Mouse (Mus musculus) heart, postnatal 0 days (tissue): Measurements from ENCODE around the gene Bicd2. TPM values are rescaled to one million over a fixed set of nuclear protein-coding genes. Genes with fewer than 3 reads are reported as not detected.
"Not testable (repeated sequence)": the region's sequence is repeated elsewhere in the genome, so short reads cannot be mapped to it uniquely, and the experiment has no call there.

ENCODE experiments used
- ATAC-seq: fragments of 200-750 bp; cut with Nextera tagmentation; 2 replicates; pipeline ENCODE4 v1.8.0; 2017; ENCODE audit warnings: low read depth, moderate number of reproducible peaks, moderate library complexity; ENCODE audit not compliant: insufficient read depth
- DNase-seq: peaks from one replicate; pipeline ENCODE4 v3.0.0-alpha.2; 2016; ENCODE audit warnings: low spot score
- H3K27ac ChIP-seq: fragments of 300-500 bp; sonication (generic); 2 replicates; pipeline ENCODE4 v1.5.1; 2014; ENCODE audit warnings: low read depth, mild to moderate bottlenecking
- H3K27me3 ChIP-seq: fragments of 300-500 bp; sonication (generic); 2 replicates; pipeline ENCODE4 v1.6.1; 2014; ENCODE audit warnings: low read length, mixed read lengths; ENCODE audit not compliant: control insufficient read depth, insufficient read depth
- H3K36me3 ChIP-seq: fragments of 300-500 bp; sonication (generic); replicated peaks from 2 replicates; pipeline ENCODE4 v1.6.1; 2014; ENCODE audit warnings: low read length, mixed read lengths; ENCODE audit not compliant: control insufficient read depth, insufficient read depth
- H3K4me1 ChIP-seq: fragments of 300-500 bp; sonication (generic); 2 replicates; pipeline ENCODE4 v1.6.1; 2014; ENCODE audit warnings: antibody characterized with exemption; ENCODE audit not compliant: control insufficient read depth, insufficient read depth
- H3K4me2 ChIP-seq: fragments of 300-500 bp; sonication (generic); 2 replicates; pipeline ENCODE4 v1.6.1; 2014; ENCODE audit warnings: low read depth, mild to moderate bottlenecking, low read length, moderate library complexity
- H3K4me3 ChIP-seq: fragments of 300-500 bp; sonication (generic); 2 replicates; pipeline ENCODE4 v1.5.1; 2014; ENCODE audit warnings: low read depth, low read length
- H3K9ac ChIP-seq: fragments of 300-500 bp; sonication (generic); replicated peaks from 2 replicates; pipeline ENCODE4 v1.6.1; 2014; ENCODE audit warnings: low read depth, low read length, mixed read lengths
- H3K9me3 ChIP-seq: fragments of 300-500 bp; sonication (generic); replicated peaks from 2 replicates; pipeline ENCODE4 v1.6.1; 2016; ENCODE audit warnings: low read length; ENCODE audit not compliant: control insufficient read depth
- CTCF ChIP-seq: IDR thresholded peaks from 2 replicates; pipeline ENCODE4 v1.5.1; 2016; ENCODE audit warnings: antibody characterized with exemption, control low read depth, low read depth
- EP300 ChIP-seq: IDR thresholded peaks from 2 replicates; pipeline ENCODE4 v1.6.1; 2016; ENCODE audit warnings: antibody characterized with exemption, low read depth
- WGBS: fragments of 180-500 bp; shearing (Covaris S2); extraction: QIAGEN DNeasy Blood & Tissue Kit; methylation state at CpG from one replicate; pipeline ENCODE4 v1.1.7; 2014; 5-methylcytosine and 5-hydroxymethylcytosine counted together
- polyA plus RNA-seq: library from polyadenylated mRNA; unstranded; fragments of >200 nt; fragmentation: Nextera tagmentation; extraction: Ambion mirVana; gene quantifications from 2 replicates; pipeline ENCODE4 v1.2.1, GENCODE M21; 2015
- total RNA-seq: library from RNA; depleted of rRNA; stranded (reverse); fragments of >200 nt; gene quantifications from 2 replicates; pipeline ENCODE4 v1.2.3, GENCODE M21; 2014; ENCODE audit warnings: low replicate concordance

Gene Bicd2
- total and polyA plus RNA-seq, 2 experiments from 2014 or later: 43.5 to 54.2 TPM

- H3K27me3 ChIP-seq, H3K4me2 ChIP-seq, ATAC-seq, H3K9ac ChIP-seq, H3K9me3 ChIP-seq, H3K4me3 ChIP-seq, DNase-seq: not testable (repeated sequence)
- peak overlapping the region; percentile 84 for H3K27ac ChIP-seq
- TF ChIP-seq CTCF: 0 out of 2 replicates have a peak, but pooled peaks have one; percentile 6
- WGBS: 57% methylated on average over 6 of the region's 6 CpGs
- H3K4me1 ChIP-seq: peaks cover 32% of the 10 kb centered on the region
- H3K36me3 ChIP-seq: peaks cover 18% of the 10 kb centered on the region
These were observed 28.8 kb downstream of the Bicd2 start for GRCm38 (mm10) chr13:49370216-49370615.

GRCm38 (mm10) chr13:49370916-49371315, 29.5 kb downstream of the Bicd2 start:
- DNase-seq, H3K27me3 ChIP-seq, ATAC-seq, H3K4me3 ChIP-seq, H3K4me2 ChIP-seq, H3K9ac ChIP-seq, H3K9me3 ChIP-seq: not testable (repeated sequence)
- Histone ChIP-seq H3K27ac (peak overlapping the region; percentile 84), H3K4me1 (peaks cover 25% of the 10 kb centered on the region), H3K36me3 (peaks cover 25% of the 10 kb centered on the region)
- WGBS: 61% methylated on average over 5 of the region's 5 CpGs

- WGBS: 49% methylated on average over 3 of the region's 3 CpGs
- TF ChIP-seq CTCF: no peak
- TF ChIP-seq EP300: peak; percentile 88
- no peak overlapping the region for H3K9ac ChIP-seq
- peaks cover 20% of the 10 kb centered on the region for H3K4me1 ChIP-seq
- ATAC-seq (peak; percentile 91), DNase-seq (peak; percentile 89)
- H3K9me3 ChIP-seq: no peaks in the 10 kb centered on the region
- no peak overlapping the region for H3K4me3 ChIP-seq
- peaks cover 31% of the 10 kb centered on the region for H3K36me3 ChIP-seq
- no peaks in the 10 kb centered on the region for H3K27me3 ChIP-seq
- peak overlapping the region; percentile 84 for H3K27ac ChIP-seq
- H3K4me2 ChIP-seq: no peak overlapping the region
These were observed 30.1 kb downstream of the Bicd2 start for GRCm38 (mm10) chr13:49371428-49371899.

GRCm38 (mm10) chr13:49372370-49373060, 31.1 kb downstream of the Bicd2 start:
- WGBS: 77% methylated on average over 9 of the region's 9 CpGs

GRCm38 (mm10) chr13:49374304-49374703, 32.9 kb downstream of the Bicd2 start:
- no peak for DNase-seq
- H3K9me3 ChIP-seq: no peaks in the 10 kb centered on the region
- no peak overlapping the region for H3K27ac ChIP-seq
- no peak for ATAC-seq
- H3K36me3 ChIP-seq: peaks cover 58% of the 10 kb centered on the region
- H3K4me3 ChIP-seq: no peak overlapping the region
- WGBS: 69% methylated on average over 6 of the region's 6 CpGs
- H3K4me1 ChIP-seq: peaks cover 4% of the 10 kb centered on the region; the same call in 1 of the 2 replicates
- no peak for TF ChIP-seq CTCF
- no peak for TF ChIP-seq EP300
- H3K4me2 ChIP-seq: no peak overlapping the region
- H3K9ac ChIP-seq: no peak overlapping the region
- H3K27me3 ChIP-seq: no peaks in the 10 kb centered on the region

More at GRCm38 (mm10) chr13:49372370-49373060, 31.1 kb downstream of the Bicd2 start:
- ATAC-seq (no peak), DNase-seq (no peak)
- no peak overlapping the region for H3K9ac ChIP-seq
- peaks cover 11% of the 10 kb centered on the region for H3K4me1 ChIP-seq
- peak overlapping the region; percentile 84 for H3K27ac ChIP-seq
- TF ChIP-seq EP300 (no peak), CTCF (no peak)
- H3K4me2 ChIP-seq: no peak overlapping the region
- H3K9me3 ChIP-seq: no peaks in the 10 kb centered on the region
- H3K27me3 ChIP-seq: no peaks in the 10 kb centered on the region
- no peak overlapping the region for H3K4me3 ChIP-seq
- peaks cover 41% of the 10 kb centered on the region for H3K36me3 ChIP-seq

- DNase-seq: no peak
- no peak for ATAC-seq
- no peaks in the 10 kb centered on the region for H3K27me3 ChIP-seq
- H3K4me1 ChIP-seq: peaks cover 4% of the 10 kb centered on the region; the same call in 1 of the 2 replicates
- TF ChIP-seq EP300: no peak
- TF ChIP-seq CTCF: no peak
- no peak overlapping the region for H3K9ac ChIP-seq
- 71% methylated on average over 6 of the region's 6 CpGs for WGBS
- H3K9me3 ChIP-seq: no peaks in the 10 kb centered on the region
- H3K4me3 ChIP-seq: no peak overlapping the region
- H3K4me2 ChIP-seq: no peak overlapping the region
- H3K36me3 ChIP-seq: peaks cover 58% of the 10 kb centered on the region
- no peak overlapping the region for H3K27ac ChIP-seq
These were observed 33.3 kb downstream of the Bicd2 start for GRCm38 (mm10) chr13:49374730-49375129.
